Mouse (Mus musculus) MEL (cell line): Measurements from ENCODE around the gene Dock9.

Experiments
- GATA1 ChIP-seq: IDR thresholded peaks from 2 replicates; pipeline ENCODE4 v1.6.1; 2011; ENCODE audit warnings: low read depth, low read length, improper control_type of control experiment
- JUND ChIP-seq: IDR thresholded peaks from 2 replicates; pipeline ENCODE4 v1.6.1; 2011; ENCODE audit warnings: low read depth, mild to moderate bottlenecking, improper control_type of control experiment, low read length
- KAT2A ChIP-seq: conservative IDR thresholded peaks from 2 replicates; pipeline ENCODE4 v1.6.1; 2012; ENCODE audit warnings: low read depth, low read length, improper control_type of control experiment, inconsistent platforms
- SIN3A ChIP-seq: IDR thresholded peaks from 2 replicates; pipeline ENCODE4 v1.6.1; 2012; ENCODE audit warnings: low read length, improper control_type of control experiment, inconsistent platforms
- SMC3 ChIP-seq: IDR thresholded peaks from 2 replicates; pipeline ENCODE4 v1.6.1; 2011; ENCODE audit warnings: low read depth, low read length, improper control_type of control experiment

GRCm38 (mm10) chr14:121656912-121657311 is 140.7 kb downstream of the Dock9 start:
- TF ChIP-seq KAT2A (no peak), SMC3 (no peak), SIN3A (no peak), GATA1 (no peak), JUND (no peak)
